Mouse (Mus musculus) liver, adult (tissue): Measurements from ENCODE around the gene Rtn4rl1.

Experiments used
- GATA4 ChIP-seq: IDR thresholded peaks from 2 replicates; pipeline ENCODE4 v1.6.1; 2014; ENCODE audit warnings: mild to moderate bottlenecking, low read length; ENCODE audit not compliant: insufficient replicate concordance

Rtn4rl1 gene

DNA sequence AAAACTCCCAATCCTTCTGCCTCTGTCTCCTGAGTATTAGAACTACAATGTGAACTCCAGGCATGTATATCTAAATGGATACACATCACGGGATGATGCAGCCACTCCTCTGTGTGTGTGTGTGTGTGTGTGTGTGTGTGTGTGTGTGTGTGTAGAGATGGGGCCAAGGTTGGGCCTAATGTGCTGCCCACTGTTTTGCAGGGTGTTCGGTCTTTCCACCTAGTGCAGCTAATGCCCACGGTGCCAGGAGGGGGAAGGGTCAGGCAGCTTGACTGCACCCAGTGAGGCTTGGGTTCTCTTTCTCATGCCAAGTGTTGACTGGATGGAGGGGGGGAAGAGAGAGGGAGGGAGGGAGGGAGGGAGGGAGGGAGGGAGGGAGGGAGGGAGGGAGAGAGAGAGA lies 19.3 kb downstream of the Rtn4rl1 start:
- TF ChIP-seq GATA4: no peak

DNA sequence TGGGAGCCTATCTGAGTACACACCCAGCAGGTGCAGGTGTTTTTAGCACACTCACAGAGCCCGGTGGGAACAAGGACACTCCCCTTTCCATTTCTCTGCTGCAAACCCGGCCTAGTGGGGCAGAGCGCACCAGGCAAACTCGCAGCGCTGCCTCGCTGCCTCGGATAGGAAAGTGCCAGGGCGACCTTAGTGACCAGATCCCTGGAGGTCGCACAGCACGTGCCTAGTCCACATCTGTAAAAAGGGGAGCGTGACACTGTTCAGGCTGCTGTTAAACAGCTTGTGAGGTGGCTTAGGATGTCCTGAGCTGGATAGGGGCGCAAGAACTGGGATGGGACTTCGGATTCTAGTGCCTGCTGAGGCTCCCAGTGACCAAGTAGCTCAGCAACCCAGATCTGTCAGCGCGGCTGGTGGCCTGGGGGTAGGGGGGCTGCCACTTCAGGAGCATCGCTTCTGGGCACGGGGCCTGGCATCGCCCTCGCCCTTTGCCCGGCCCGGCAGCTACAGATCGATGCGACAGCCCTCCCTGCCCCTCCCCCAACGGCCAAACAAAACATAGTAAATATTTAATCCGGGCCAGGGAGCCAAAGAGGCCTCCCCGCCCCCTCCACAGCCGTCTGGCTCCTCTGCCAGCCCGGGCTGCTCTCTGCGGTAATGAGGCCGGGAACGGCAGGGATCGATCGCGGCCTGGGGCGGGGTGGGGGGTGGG lies 19.9 kb downstream of the Rtn4rl1 start:
- TF ChIP-seq GATA4: no peak

GRCm38 (mm10) chr11:75214081-75214950 lies 20.7 kb downstream of the Rtn4rl1 start:
- TF ChIP-seq GATA4: no peak

- TF ChIP-seq GATA4: no peak
Measured at GRCm38 (mm10) chr11:75220115-75220514, 26.5 kb downstream of the Rtn4rl1 start.

- TF ChIP-seq GATA4: no peak
Measured at GRCm38 (mm10) chr11:75220517-75221145, 27.0 kb downstream of the Rtn4rl1 start.

- TF ChIP-seq GATA4: no peak
Measured at GRCm38 (mm10) chr11:75224062-75224461, 30.5 kb downstream of the Rtn4rl1 start.

DNA sequence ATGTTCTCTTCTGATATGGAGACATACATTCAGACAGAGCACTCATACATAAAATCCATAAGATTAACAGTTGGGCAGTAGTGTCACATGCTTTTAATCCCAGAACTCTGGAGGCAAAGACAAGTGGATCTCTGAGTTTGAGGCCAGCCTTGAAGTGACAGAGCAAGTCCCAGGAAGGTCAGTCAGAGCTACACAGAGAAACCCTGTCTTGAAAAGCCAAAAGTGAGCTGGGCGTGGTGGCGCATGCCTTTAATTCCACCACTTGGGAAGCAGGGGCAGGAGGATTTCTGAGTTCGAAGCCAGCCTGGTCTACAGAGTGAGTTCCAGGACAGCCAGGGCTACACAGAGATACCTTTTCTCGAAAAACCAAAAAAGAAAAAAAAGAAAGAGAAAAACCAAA lies 31.3 kb downstream of the Rtn4rl1 start:
- no peak for TF ChIP-seq GATA4

DNA sequence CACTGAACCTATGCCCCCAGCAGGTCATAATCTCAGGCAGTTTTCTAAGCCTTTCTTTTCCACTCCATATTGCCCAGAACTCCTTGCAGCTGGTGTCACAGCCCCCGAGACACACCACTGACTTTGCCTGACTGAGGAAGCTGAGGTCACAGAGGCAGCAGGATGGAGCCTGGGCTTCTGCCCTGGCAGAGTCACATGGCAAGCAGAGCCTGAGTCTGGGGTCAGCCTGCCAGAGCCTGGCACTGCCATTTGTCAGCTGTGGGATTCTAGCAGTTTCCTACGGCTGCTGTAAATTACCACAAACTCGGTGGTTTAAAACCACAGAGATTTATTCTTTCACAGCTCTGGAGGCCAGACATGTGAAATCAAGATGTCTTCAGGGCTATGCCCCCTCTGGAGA lies 34.0 kb downstream of the Rtn4rl1 start:
- no peak for TF ChIP-seq GATA4

- TF ChIP-seq GATA4: no peak
Measured at GRCm38 (mm10) chr11:75229289-75229688, 35.7 kb downstream of the Rtn4rl1 start.

DNA sequence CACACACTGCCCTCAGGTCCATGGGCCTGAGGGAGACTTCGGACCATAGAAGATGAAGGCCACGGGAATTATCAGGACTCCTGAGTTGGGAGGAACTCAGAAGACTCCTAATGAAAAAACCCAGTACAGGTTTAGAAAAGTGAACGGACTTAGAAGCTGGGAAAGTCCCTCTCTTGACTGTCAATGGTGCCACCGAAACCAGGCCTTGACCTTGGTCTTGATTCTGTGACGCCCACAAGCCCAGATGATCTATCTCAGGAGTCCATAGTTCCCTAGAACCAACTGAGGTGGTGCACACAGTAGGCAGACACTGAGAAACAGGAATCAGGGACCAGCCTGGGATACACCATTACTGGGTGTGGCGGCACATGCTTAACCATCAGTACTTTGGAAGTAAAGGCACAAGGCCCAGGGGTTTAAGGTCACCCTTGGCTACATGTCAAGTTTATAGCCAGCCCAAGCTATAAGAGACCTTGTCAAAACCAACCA lies 36.7 kb downstream of the Rtn4rl1 start:
- TF ChIP-seq GATA4: no peak

GRCm38 (mm10) chr11:75231756-75232155 lies 38.2 kb downstream of the Rtn4rl1 start:
- TF ChIP-seq GATA4: no peak

DNA sequence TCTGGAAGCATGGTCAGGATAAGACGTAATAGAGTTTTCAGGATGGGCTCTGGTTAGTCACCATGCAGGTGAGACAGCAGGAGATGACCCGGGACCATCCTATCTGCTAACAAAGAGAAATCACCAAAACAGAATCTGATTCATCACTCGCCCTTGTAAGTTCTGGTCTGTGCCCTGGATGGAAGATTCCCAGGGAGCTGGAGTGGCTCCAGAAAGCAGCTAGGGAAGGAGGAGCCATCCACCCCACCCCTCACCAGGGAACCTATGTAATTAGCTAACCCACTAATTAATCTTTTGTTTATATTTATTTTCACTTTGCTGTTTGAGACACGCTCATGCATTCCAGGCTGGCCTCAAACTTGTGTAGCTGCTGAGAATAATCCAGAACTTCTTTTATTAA lies 38.9 kb downstream of the Rtn4rl1 start:
- no peak for TF ChIP-seq GATA4

DNA sequence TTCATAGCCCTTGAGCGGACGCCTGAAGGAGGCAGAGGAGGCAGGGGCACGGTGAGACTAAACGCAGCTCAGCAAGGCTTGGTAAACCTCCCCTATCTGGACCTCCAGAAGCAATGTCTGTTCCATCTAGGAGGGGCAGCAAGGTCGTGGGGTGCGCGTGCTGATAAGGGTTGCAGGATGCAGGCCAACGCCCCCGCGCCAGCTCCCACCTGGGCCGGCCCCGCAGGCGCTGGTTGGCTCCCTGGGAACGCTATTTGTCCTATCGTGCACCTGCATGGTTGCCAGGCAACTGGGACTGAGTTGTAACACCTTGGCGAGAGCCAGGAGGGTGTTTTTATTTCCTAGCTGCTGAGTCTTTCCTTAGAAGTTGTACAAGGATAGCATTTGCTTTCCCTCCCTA lies 41.2 kb downstream of the Rtn4rl1 start:
- no peak for TF ChIP-seq GATA4

GRCm38 (mm10) chr11:75240158-75240934 lies 46.8 kb downstream of the Rtn4rl1 start:
- no peak for TF ChIP-seq GATA4

GRCm38 (mm10) chr11:75242710-75243255 lies 49.2 kb downstream of the Rtn4rl1 start:
- TF ChIP-seq GATA4: no peak
